Mouse (Mus musculus): ENCODE results near the gene Dact1.

The Dact1 gene

DNA sequence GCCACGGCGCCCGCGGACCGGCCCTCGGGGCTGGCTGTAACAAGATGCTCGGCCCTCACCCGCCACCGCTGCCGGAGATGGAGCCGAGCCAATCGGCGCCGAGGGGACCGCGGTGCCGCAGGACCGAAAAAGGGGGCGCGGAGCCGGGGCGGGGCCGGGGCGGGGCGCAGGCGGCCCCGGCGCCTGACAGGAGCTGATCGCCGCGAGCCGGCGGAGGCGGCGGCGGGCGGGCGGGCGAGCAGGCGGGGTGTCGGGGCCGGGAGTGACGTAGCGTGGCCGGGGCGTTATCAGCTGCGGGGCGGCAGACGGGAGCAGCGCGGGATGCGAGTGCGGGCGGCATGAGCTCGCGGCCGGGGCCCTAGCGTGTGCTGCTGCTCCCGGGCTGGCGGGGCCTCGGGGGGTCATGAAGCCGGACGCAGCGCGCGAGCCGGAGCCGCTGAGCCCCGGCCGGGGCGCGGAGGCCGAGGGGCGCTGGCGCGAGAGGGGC lies at the start of gene Dact1:
Gene Dact1 (plus strand): TSS at position 304 of the 487 bp plus-strand sequence.
- peak; percentile 65 for DNase-seq

DNA sequence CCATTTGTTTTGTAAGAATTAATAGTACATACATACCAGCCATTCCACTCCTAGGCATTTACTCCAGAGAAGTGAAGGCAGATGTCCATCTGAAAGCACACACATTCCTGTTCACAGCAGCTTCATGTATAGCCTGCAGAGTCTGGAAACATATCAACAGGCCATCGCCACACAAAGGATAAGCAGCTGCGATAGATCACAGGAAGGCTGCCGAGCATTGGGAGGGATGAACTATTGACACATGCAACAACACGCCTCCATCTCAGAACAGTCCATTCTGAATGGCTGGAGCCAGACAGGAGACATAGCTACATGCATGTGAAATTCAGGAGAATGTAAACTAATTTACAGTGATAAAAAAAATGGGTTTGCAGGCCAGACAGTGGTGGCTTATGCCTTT lies 45.5 kb upstream of the Dact1 start:
- DNase-seq, result no peak

DNA sequence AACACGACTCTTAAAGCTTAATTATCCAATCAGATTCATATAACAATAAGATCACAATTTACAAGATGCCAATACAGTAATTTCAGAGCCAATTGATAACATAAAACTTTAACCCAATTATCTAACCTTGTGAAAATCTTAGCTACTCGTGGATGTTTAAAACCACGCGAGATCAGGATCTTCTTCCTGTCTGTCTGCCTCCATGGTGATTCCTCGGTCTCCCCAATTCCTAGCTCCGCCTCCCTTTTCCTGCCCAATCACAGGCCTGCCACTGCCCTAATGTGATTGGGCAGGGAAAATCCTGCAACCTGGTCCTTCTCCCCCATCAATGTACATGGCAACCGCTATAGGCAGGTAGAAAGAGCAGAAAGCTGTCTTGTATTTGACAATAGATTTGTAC lies 40.3 kb upstream of the Dact1 start:
- no peak for DNase-seq

DNA sequence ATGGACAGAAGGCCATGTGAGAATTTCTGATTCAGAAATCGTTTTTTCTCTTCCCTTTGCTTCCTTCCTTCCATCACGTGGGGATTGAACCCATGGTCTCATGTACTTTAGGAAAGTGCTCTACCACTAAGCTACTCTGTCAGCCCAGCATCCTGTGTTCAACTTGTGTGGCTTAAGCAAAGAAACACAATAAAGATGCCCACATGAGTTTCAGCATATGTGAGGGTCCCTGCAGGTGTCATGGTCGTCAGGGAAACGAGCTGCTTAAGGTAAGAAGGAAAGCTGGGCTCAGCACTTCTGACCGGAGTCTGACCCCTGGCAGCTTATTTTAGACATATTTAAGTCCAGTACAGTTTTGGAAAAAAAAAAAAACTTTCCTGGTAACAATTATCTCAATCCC lies 38.6 kb upstream of the Dact1 start:
- DNase-seq, result no peak

DNA sequence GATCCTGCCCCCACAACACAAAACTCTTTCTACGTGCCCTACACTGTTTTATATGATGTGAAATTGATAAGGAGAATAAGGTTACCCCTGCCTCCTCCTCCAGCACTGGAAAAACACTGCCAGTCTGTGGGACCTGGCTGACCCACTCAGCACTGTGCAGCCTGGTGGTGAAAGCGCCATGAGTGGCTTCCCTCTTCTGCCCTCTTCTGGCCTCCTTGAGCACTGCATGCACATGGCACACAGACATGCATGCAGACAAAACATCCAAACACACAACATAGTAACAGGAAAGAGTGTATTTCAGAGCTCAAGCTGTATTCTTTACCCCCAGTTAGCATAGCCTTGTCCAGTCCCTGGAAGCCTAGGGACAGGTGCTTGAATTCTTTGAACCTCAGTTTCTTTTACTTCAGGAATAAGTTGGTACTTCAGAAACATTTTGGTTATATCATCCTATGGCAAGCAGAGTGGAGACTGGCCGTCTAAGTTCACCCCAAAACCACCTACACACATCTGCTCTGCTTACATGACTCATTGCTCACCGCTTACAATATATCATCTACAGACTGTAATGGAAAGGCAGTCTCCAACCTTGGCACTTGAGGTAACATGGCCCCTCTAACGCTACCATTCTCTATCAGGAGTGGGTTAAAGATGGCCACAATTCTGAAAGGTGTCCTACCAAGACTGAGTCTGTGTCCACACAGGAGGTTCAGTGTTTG lies 35.0 kb upstream of the Dact1 start:
- DNase-seq, result no peak

DNA sequence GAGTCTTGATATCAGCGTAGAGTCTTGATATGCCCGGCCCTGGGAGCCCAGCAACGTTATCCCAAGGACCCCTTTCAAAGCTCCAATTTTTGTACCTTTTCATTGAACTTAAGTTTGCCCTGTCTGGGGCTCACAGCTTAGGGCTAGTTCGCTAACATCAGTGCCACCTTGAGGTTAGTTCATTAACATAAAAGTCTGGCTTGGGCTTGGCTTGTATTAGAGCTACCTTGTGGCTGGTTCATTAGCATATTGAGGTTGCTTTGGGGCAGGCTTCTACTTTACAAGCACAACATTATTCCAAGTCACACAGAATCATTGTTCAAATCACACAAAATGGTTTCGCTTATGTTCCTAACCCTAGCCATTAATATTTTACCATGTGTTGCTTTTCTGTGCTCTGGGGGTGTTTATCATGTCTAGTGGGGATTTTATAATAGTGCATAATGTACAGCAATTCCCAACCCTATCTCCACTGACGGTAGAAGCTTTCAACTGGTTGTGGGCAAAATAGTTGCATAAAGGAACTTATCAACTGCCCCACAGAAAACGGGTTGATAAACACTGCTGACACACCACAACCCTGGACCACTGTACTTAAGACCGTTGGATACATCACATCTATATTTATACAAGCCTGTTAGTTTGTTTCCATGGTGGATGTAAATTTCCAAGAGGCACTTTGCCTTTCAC lies 33.6 kb upstream of the Dact1 start:
- no peak for DNase-seq

DNA sequence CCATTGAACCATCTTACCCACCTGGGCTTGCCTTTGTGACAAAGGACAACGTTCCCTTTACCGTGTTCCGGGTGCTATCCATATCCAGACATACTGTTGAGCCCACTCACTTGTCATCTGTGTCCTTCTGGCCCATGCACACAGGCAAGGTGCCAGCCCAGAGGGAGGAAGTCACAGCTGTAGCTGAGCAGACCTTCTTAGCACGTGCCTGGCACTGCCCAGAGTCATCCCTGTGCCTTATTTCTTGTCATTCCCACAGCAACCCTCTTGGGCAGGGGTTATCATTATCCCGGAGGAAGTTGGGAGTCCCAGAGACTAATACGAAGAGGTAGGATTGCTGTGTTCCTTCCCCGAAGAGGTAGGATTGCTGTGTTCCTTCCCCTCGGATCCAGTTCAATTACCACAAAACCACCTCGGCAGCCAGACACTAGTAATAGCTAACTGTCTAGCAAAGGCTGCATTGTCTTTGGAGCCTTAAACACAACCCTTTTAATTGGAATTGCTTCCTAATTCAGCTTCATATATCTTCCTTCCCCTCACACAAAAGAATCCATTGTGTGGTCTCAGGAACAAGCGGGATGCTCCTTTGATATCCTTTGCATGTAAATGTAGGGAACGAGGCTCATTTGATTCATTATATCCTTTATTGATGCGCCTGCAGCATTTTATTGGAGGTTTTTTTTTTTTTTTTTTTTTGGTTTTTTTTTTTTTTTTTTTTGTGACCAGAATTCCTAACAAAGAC lies 30.0 kb upstream of the Dact1 start:
- no peak for DNase-seq

DNA sequence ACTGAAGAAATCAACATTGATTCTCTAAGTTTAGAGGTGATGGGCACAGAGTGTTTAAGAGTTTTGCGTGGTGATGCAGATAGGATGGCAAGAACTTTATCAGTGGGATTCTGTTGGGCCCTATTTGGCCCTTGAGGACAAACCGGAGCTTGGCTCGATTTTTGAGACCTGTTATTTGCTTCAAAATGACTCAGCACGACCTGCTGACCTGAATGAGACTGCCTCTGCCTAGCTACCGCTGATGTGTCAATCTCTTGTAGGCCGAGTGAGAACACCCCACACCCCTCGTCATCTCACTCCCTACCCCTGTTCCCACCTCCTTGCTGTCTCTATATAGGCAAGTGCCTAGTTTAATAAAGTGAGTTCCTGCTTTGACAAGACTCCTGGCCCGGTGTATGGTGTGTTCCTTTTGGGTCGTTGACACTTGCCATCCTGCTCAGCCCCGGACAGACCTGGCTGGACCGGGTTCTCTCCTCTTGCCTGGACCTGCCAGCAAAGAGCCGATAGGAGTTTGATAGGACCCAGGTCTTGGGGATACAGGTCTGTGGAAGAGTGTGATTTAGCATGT lies 28.4 kb upstream of the Dact1 start:
- DNase-seq, result no peak

DNA sequence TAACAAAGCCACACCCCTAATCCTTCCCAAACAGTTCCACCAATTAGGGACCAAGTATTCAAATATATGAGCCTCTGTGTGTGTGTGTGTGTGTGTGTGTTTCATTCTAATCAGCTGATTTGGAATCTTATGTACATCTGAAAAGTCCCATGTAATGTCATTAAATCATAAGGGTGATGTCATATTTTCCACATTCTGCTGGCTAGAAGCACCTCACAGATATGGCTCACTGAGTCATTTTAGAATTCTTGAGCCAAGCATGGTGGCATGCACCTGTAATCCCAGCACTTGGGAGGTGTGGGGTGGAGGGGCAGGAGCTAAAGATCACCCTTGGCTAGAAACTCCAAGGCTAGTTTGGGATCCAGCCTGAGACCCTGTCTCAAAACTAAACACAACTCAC lies 24.3 kb upstream of the Dact1 start:
- no peak for DNase-seq

DNA sequence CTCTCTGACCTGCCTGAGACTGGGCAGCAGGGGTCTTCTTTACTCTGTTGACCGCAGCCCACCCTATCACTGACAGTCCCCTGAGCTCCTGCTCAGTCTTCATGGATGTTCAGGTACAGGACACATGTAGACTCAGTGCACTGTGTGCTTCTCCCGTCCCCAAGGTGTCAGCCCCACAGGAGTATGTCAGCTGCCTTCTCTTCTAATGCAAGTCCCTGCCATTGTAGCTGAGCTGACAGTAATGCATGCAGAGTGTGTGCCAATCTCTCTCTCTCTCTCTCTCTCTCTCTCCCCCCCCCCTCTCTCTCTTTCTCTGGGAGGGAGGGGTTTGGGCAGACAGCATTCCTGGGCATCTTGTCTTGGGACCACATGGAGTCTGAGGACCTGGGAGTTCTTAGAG lies 19.2 kb upstream of the Dact1 start:
- no peak for DNase-seq

DNA sequence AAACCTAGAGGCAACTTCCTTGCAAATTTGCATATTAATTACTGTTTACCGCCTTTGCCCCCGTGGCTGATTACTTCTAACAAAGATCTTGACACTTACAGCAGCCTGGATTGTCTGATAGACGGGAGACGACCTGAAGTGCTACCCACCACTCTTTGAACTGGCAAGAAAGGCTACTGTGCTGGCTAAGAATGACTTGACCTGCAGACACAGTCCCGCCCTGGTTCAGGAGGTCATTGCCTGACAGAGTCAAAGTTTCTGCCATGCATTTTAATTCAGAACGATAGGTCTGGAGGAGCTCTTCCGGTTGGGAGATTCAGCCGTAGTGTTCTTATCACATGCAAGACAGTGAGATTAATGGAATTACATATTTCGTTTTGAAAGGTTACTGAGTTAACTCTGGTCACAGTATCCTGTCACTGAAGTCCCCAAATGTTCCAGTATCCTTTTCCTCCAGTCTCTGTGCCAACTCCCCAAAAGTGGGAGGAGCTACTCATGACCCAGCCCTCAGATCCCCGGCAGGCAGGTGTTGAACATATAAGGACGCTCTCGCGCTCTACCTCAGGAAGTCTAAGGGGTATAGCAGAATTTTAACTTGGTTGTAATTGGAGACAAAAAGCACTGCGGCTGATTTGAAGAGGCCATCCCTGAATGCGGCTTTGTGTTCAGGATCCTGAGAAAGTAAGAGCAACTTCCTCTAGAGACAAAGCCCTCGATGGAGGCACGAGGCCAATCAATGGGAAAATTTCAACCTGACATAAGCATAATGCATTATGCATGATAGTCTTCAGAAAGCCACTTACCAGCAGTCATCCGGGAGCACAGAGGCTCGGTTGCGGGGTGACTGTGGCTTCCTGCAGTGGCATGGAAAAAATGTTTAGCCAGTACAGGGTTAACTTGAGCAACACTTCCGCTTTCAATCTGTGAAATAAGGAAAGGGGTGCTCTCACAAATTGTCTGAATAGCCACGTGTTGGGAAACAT lies 15.4 kb upstream of the Dact1 start:
- no peak for DNase-seq

DNA sequence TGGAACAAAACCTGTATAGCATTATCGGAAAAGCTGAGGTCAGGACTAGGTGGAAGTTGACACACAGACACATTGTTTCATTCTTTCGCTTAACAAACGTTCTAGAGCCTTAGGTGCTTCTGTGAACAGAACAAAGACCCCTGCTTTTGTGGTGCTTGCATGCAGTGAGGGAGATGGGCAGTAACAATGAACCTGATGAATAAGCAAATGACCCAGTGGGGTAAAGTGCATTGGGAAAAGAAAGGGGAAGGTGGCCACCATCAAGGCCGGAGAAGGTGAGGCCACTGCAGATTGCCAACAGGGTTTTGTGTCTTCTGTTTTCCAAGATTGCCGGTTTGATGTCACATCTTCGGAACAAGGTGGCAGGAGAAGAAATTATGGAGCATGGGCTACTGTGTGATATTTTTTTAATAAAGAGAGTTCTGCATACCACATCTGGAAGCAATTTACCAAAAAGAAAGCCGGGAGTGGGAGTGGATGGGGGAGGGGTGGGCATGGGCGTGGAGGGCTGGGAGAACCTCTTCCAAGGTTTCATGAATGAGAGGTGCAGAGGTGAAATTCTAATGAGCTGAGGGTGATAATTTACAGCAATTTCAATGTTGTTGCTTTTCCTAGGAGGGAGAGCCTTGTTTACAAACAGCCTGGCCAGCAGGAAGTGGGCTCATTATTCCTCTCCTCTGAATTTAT lies 12.7 kb upstream of the Dact1 start:
- no peak for DNase-seq

DNA sequence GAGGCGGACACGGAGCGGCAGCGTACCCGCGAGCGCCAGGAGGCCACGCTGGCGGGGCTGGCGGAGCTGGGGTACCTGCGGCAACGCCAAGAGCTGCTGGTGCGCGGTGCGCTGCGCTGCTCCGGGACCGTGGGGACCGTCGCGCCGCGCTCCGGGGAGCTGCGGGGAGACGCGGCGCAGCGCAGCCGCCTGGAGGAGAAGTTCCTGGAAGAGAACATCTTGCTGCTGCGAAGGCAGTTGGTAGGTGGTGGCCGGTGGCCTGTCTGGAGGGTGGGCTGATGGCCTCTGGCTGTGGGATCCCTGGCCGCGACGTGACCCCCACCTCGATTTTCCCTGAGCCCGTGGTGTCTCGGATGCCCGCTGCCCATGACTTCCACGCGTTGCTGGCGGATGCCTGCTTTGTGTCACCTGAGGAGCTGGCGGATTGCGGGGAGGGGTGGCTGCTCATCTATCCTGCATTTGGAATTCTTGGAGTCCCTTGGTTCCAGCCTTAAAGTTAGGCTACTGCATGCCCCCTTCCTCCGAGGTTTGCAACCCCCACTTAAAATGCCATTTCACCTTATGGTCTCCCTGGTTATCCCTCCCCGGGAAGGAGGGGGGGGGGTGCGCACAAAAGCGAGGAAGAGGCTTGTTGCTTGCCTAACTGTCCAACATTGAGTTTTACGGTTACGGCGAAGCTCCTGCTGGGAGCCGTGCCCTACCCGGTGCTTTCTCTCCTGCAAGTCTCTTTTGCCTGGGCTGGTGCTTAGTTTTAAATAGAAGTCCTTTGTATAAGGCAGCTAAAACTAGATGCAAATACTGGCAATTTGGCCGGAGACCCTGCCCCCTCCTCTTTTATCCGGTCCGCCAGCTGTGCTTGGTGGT lies 616 bp downstream of the Dact1 start:
- peak; percentile 13 for DNase-seq

DNA sequence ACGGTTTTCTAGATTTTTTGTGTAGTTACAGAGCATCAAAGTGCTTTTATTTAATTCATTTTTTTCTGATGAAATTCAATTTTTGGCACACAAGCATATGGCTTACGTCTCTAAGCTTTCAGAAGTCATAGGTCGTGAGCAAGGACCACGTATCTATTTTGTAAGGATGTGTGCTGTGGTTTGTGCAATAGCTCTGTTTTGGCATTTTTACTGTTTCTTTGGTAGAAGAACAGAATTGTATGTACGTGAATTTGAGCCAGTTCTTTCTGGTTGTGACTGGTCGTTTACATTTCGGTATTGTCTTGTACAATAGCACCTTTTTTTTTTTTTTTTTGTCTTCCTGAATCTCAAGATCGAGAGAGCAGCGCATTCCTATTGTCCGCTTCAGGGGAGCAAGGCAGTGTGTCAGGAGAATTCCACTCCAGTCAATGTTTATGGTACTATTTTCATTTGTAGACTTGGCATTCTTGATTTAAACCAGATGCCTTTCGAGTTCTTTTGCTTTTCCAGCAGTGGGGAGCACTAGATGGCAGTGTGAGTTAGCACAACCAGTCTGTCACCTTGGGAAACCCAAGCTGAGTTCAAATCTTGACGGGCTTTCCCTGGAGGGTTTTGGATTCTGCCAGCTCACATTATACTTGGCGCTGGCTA lies 1.7 kb downstream of the Dact1 start:
- DNase-seq, result peak; percentile 48

DNA sequence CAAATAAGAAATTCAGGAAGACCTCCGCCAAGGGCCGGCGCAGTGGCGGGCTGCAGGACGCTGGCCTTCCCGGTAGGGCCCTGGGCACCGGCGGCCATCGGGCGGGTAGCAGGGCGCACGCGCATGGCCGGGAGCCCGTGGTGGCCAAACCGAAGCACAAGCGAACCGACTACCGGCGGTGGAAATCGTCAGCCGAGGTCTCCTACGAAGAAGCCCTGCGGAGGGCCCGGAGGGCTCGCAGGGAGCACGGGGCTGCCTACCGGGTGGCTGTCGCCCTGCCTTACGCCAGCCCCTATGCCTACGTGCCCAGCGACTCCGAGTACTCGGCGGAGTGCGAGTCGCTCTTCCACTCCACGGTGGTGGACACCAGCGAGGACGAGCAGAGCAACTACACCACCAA lies 8.6 kb downstream of the Dact1 start:
- DNase-seq, result no peak

DNA sequence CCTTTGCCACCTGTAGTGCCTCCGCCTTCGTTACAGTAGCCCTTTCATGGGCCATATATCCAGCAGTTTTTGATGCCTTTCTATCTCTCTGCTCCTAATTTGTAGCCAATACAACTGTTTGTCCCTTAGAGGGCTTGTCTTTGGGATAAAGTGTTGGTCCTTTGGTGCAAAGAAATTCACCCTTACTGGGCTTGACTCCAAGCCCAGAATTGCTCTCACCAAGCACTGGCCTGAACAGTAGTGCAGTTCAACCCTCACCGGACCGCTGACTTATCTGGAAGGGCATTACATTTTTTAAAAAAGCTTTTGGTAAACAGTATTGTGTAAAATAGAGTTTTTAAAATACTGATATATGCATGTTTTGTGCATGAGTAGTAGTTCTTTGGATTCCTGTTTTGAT lies 9.9 kb downstream of the Dact1 start:
- DNase-seq, result no peak

DNA sequence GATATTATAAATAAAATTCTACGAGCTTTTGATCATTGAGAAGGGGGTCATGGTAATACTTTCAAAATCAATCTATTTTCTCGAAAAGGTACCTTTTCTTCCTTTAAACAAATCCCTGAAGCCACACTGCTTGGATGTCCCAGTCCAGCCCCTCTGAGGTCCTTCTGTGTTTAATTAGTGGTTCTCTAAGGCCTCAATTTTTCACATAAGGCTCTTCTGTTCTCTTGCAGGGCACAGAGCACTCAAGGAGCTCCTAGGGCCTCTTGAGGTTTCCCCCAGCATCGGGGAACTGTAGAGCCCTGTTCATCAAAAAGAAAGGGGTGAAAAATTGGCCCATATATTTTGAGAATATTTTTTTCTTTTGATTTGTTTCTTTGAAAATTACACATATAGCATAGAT lies 23.0 kb downstream of the Dact1 start:
- no peak for DNase-seq

DNA sequence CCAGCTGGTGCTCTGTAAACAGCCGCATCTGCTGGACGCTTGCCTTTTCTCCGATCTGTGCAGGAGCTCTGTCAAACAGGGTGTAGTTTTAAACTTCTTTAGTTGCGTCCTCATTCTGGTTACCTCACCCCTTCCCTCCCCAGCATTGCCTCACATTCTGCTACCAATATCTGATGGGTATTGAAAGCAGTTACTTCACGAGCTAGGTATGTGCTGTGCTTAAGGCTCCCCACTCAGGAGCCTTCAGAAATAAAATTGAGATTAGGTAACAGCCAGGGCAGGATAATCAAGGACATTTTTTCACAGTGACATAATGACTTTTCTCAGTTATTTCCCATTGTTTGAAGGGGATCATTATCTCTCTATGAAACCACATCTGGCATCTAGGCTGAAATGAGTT lies 23.9 kb downstream of the Dact1 start:
- no peak for DNase-seq

DNA sequence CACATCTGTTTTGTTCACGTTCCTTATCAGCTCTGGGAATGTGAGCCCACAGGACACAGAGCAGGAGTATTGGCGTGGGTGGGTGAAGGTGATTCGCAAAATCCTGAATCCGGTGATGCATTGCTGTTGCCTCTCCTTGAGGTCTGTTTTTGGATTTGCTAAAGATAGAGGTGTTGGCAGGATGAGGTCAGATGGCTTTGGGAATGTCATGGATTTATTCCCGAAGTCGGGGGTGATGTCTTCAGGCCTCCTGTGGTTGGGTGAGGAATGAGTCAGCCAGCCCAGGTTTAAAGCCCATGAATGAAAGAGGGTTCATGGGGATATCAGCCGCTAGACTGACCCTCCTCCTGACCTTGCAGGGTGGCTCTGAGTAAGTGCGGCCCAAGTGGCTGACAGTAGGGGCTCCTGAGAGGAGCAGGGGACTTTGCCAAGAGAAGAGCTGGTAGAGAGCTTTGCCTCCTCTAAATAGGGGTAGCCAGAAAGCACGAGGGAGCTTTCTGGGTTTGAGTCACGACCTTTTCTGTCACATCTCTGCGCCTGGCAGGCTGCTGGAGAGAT lies 27.4 kb downstream of the Dact1 start:
- no peak for DNase-seq

Data from lung, postnatal 14 days (tissue).